Mouse (Mus musculus) stomach, embryonic 14.5 days (tissue): Measurements from ENCODE around the gene H2afx. TPM values are rescaled to one million over a fixed set of nuclear protein-coding genes. Genes with fewer than 3 reads are reported as not detected.

ENCODE experiments used
- ATAC-seq: fragments of 200-750 bp; cut with Nextera tagmentation; 2 replicates; pipeline ENCODE4 v1.8.0; 2017; ENCODE audit warnings: low read depth, moderate TSS enrichment; ENCODE audit not compliant: insufficient number of reproducible peaks, insufficient read depth, low FRiP score
- H3K27ac ChIP-seq: fragments of 300-500 bp; sonication (generic); 2 replicates; pipeline ENCODE4 v1.5.1; 2014; ENCODE audit warnings: mild to moderate bottlenecking, low read length, moderate library complexity, mixed read lengths
- H3K27me3 ChIP-seq: fragments of 300-500 bp; sonication (generic); 2 replicates; pipeline ENCODE4 v1.6.1; 2014; ENCODE audit warnings: low read length, control low read depth, mixed read lengths; ENCODE audit not compliant: control insufficient read depth, insufficient read depth
- H3K36me3 ChIP-seq: fragments of 300-500 bp; sonication (generic); 2 replicates; pipeline ENCODE4 v1.6.1; 2014; ENCODE audit warnings: mild to moderate bottlenecking, control low read depth, low read length, moderate library complexity, mixed read lengths; ENCODE audit not compliant: control insufficient read depth, insufficient read depth
- H3K4me1 ChIP-seq: fragments of 300-500 bp; sonication (generic); 2 replicates; pipeline ENCODE4 v1.6.1; 2014; ENCODE audit warnings: low read length, control low read depth, mixed read lengths; ENCODE audit not compliant: control insufficient read depth, insufficient read depth
- H3K4me2 ChIP-seq: fragments of 300-500 bp; sonication (generic); replicated peaks from 2 replicates; pipeline ENCODE4 v1.6.1; 2014; ENCODE audit warnings: low read depth, low read length, control low read depth
- H3K4me3 ChIP-seq: fragments of 300-500 bp; sonication (generic); 2 replicates; pipeline ENCODE4 v1.5.1; 2014; ENCODE audit warnings: low read depth, low read length, control low read depth
- H3K9ac ChIP-seq: fragments of 300-500 bp; sonication (generic); replicated peaks from 2 replicates; pipeline ENCODE4 v1.6.1; 2014; ENCODE audit warnings: low read depth, mild to moderate bottlenecking, control low read depth, low read length, moderate library complexity, mixed read lengths
- H3K9me3 ChIP-seq: fragments of 300-500 bp; sonication (generic); 2 replicates; pipeline ENCODE4 v1.6.1; 2016; ENCODE audit warnings: low read depth, low read length, control low read depth; ENCODE audit not compliant: control insufficient read depth
- WGBS: fragments of 180-500 bp; shearing (Covaris S2); extraction: QIAGEN DNeasy Blood & Tissue Kit; methylation state at CpG from one replicate; pipeline ENCODE4 v1.1.7; 2014; 5-methylcytosine and 5-hydroxymethylcytosine counted together
- polyA plus RNA-seq: library from polyadenylated mRNA; unstranded; fragments of >200 nt; fragmentation: Nextera tagmentation; extraction: Ambion mirVana; gene quantifications from 2 replicates; pipeline ENCODE4 v1.2.1, GENCODE M21; 2014

The H2afx gene
- polyA plus RNA-seq, 1 experiment from 2014 or later: 335 TPM

- Histone ChIP-seq H3K4me3 (no peak overlapping the region), H3K27me3 (no peaks in the 10 kb centered on the region), H3K36me3 (peaks cover 13% of the 10 kb centered on the region), H3K4me2 (no peak overlapping the region), H3K9me3 (no peaks in the 10 kb centered on the region), H3K27ac (no peak overlapping the region), H3K9ac (no peak overlapping the region), H3K4me1 (peaks cover 20% of the 10 kb centered on the region)
- 78% methylated on average over 4 of the region's 4 CpGs for WGBS
- ATAC-seq: no peak
These were observed 20.3 kb upstream of the H2afx start for GRCm38 (mm10) chr9:44314257-44314547.

GRCm38 (mm10) chr9:44314910-44315309 is 19.6 kb upstream of the H2afx start:
- H3K4me3 ChIP-seq: no peak overlapping the region
- H3K4me1 ChIP-seq: peaks cover 21% of the 10 kb centered on the region
- no peaks in the 10 kb centered on the region for H3K9me3 ChIP-seq
- H3K27ac ChIP-seq: no peak overlapping the region
- H3K36me3 ChIP-seq: peaks cover 13% of the 10 kb centered on the region
- no peak overlapping the region for H3K4me2 ChIP-seq
- H3K9ac ChIP-seq: no peak overlapping the region
- no peaks in the 10 kb centered on the region for H3K27me3 ChIP-seq
- WGBS: 88% methylated on average over 18 of the region's 18 CpGs
- no peak for ATAC-seq

GRCm38 (mm10) chr9:44317452-44317851 is 17.0 kb upstream of the H2afx start:
- Histone ChIP-seq H3K27me3 (no peaks in the 10 kb centered on the region), H3K4me3 (no peak overlapping the region), H3K9ac (no peak overlapping the region), H3K4me1 (peaks cover 11% of the 10 kb centered on the region), H3K4me2 (0 out of 2 replicates have a peak overlapping the region, but pooled peaks have one; percentile 76), H3K27ac (no peak overlapping the region), H3K36me3 (peaks cover 13% of the 10 kb centered on the region), H3K9me3 (no peaks in the 10 kb centered on the region)
- 71% methylated on average over 4 of the region's 4 CpGs for WGBS
- ATAC-seq: no peak

GRCm38 (mm10) chr9:44318076-44318825 is 16.2 kb upstream of the H2afx start:
- Histone ChIP-seq H3K4me2 (peak overlapping the region; percentile 76), H3K9ac (no peak overlapping the region), H3K27me3 (no peaks in the 10 kb centered on the region), H3K27ac (no peak overlapping the region), H3K4me1 (peaks cover 11% of the 10 kb centered on the region), H3K4me3 (peak overlapping the region; percentile 69), H3K36me3 (peaks cover 13% of the 10 kb centered on the region), H3K9me3 (no peaks in the 10 kb centered on the region)
- 45% methylated on average over 5 of the region's 5 CpGs for WGBS
- ATAC-seq: no peak

- no peak for ATAC-seq
- H3K9me3 ChIP-seq: no peaks in the 10 kb centered on the region
- peak overlapping the region; percentile 69 for H3K4me3 ChIP-seq
- H3K27me3 ChIP-seq: no peaks in the 10 kb centered on the region
- 39% methylated on average over 3 of the region's 3 CpGs for WGBS
- H3K4me2 ChIP-seq: peak overlapping the region; percentile 76
- H3K27ac ChIP-seq: no peak overlapping the region
- H3K9ac ChIP-seq: 0 out of 2 replicates have a peak overlapping the region, but pooled peaks have one; percentile 75
- H3K4me1 ChIP-seq: peaks cover 11% of the 10 kb centered on the region
- H3K36me3 ChIP-seq: peaks cover 13% of the 10 kb centered on the region
These were observed 15.7 kb upstream of the H2afx start for GRCm38 (mm10) chr9:44318826-44319095.

GRCm38 (mm10) chr9:44319105-44319886 is 15.2 kb upstream of the H2afx start:
- Histone ChIP-seq H3K36me3 (peaks cover 10% of the 10 kb centered on the region), H3K4me1 (peaks cover 11% of the 10 kb centered on the region), H3K4me3 (peak overlapping the region; percentile 69), H3K27ac (peak overlapping the region; percentile 12; the same call in 1 of the 2 replicates), H3K9ac (peak overlapping the region; percentile 75), H3K9me3 (no peaks in the 10 kb centered on the region), H3K27me3 (no peaks in the 10 kb centered on the region), H3K4me2 (peak overlapping the region; percentile 76)
- WGBS: 3% methylated on average over 37 of the region's 37 CpGs
- ATAC-seq: no peak

- Histone ChIP-seq H3K4me2 (peak within 1 kb of the TSS; percentile 78), H3K9ac (peak within 1 kb of the TSS; percentile 75), H3K9me3 (no peaks in the 10 kb centered on the region), H3K4me1 (peaks cover 11% of the 10 kb centered on the region), H3K36me3 (peaks cover 5% of the 10 kb centered on the region), H3K4me3 (peak within 1 kb of the TSS; percentile 69), H3K27ac (peak within 1 kb of the TSS; percentile 79), H3K27me3 (no peaks in the 10 kb centered on the region)
- peak; percentile 97 for ATAC-seq
- WGBS: under 1% methylated on average over 67 of the region's 67 CpGs
These were observed 14.4 kb upstream of the H2afx start, which contains the start of gene C2cd2l for GRCm38 (mm10) chr9:44319887-44320798. TSS of gene C2cd2l (minus strand) at chr9:44320285.

- H3K9ac ChIP-seq: 0 out of 2 replicates have a peak overlapping the region, but pooled peaks have one; percentile 34
- H3K4me3 ChIP-seq: peak overlapping the region; percentile 69
- H3K27ac ChIP-seq: peak overlapping the region; percentile 79
- no peak for ATAC-seq
- H3K36me3 ChIP-seq: peaks cover 2% of the 10 kb centered on the region; the same call in 1 of the 2 replicates
- no peaks in the 10 kb centered on the region for H3K27me3 ChIP-seq
- WGBS: 16% methylated on average over 6 of the region's 6 CpGs
- H3K9me3 ChIP-seq: no peaks in the 10 kb centered on the region
- H3K4me1 ChIP-seq: peaks cover 13% of the 10 kb centered on the region
- peak overlapping the region; percentile 78 for H3K4me2 ChIP-seq
These were observed 13.7 kb upstream of the H2afx start for GRCm38 (mm10) chr9:44320799-44321133.
